Mouse (Mus musculus) adrenal gland (tissue): Measurements from ENCODE around the gene Gm6096.

Source experiments
- intact Hi-C: fragments of 180-260 bp; cut with DNase I; formaldehyde crosslinking; loops from one replicate; pipeline ENCODE4 v1.15.1; 2025
- long read RNA-seq, 2 experiments: library from polyadenylated mRNA; unstranded; transcript quantifications; one replicate each; pipeline ENCODE4 v2.0.0; 2020; ENCODE audit warnings: borderline replicate concordance in 1 of 2; ENCODE audit not compliant: insufficient replicate concordance in 1 of 2

The Gm6096 gene
- long read RNA-seq, experiment 1 = 0 reads
- long read RNA-seq, experiment 2 = 0 reads

DNA sequence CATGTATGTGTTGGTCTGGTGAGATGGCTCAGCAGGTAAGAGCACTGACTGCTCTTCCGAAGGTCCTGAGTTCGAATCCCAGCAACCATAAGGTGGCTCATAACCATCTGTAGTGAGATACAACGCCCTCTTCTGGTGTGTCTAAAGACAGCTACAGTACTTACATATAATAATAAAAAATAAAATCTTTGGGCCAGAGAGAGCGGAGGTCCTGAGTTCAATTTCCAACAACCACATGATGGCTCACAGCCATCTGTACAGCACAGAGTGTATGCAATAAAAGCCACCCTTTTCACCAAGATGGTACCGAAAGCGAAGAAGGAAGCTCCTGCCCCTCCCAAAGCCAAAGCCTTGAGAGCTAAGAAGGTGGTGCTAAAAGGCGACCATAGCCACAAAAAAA lies at the start of gene Gm6096:
TSS of gene Gm6096 (plus strand) at position 301 of the 400 bp plus-strand sequence.
- intact Hi-C loops = no loop called here

DNA sequence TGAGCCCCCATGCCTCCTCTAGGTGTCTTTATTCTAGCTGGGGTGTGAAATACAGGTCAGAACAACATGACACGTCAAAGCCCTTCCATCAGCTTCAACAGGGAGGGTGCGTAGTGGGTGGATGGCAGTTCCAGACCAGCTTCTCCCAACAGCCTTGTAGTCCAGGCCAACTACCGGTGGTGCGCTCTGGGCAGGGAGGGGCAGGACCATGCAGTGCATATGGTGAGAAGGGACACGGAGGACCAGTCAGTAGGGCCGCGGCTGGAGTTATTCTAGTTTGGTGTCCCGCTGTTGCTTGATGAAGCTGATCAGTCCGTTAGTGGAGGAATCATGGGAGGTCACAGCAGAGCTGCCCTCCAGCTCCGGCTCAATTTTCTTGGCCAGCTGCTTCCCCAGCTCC lies 48.7 kb upstream of the Gm6096 start:
- intact Hi-C loops = loop anchor here (5.0 kb wide), 1 partner anchor 35 kb away; the partner anchor contains the start of gene Uba2

DNA sequence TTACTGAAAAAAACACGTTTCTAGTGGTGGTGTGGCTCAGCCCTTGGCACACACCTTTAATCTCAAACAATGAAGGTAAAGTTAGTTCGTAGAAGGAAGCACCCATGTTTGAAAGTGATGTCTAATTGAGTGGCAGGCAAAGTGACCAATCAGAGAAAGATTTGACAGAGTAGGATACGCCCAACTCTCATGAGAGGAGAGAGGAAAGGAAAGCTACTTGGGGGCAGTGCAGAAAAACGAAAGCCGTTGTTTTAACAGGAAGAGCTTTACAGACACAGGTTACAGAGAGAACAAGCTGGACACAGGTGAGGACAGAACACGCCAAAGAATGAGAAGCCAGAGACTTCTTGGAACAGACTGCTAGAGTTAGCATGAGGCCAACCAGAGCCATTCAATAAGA lies 44.5 kb upstream of the Gm6096 start:
- intact Hi-C loops = loop anchor here (5.0 kb wide), 1 partner anchor 54 kb away; no protein-coding TSS in a partner anchor

DNA sequence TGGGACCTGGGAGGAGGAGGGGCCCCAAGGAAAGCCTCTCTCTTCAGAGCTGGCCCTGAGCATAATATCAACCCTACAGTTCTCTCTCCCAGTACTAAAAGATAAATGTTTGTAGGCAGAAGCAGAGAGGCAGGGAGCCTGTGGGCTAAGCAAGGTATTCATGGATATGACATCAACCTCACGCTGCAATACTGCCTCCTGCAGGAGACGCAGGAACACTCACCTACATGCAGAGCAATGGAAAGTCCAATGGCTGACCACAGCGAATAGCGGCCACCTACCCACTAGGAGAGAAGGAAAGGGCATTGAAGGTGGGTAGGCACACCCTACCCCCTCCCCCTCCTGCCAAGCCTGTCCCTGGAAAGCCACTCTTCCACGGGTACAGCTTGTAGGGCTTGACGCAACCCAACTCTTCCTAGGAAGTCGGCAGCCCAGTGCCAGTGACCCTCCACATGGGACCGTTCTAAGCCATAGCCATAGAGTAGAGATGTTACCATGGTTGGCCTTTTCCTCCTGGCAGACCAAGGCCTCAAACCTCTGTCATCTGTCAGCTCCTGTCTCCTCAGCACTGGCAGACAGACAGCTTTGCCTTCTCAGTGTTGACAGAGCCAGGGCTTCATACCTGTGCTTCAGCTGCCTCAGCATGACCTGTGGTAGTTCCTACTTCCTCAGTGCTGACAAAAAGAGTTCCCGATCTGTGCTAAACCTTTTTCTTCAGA lies 42.7 kb upstream of the Gm6096 start:
- intact Hi-C loops = loop anchor here (5.0 kb wide), 1 partner anchor 56 kb away; no protein-coding TSS in a partner anchor

DNA sequence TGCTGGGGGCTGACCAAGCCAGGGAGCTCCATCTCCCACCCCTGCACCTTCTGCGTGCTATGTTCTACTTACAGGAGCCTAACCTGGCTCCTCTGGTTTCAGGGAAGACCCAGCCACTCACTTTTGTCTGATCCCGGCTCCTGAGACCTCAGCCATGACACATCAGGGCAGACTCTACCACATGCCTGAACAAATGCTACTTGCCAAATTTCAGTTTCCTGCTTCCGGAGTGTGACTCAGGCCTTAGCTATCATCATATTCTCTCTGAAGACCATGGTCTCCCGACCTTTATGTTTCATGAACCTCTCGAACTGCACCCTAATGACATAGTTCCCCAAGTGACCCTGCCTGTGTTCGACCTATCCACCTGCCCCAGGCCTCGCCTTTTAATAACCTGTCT lies 37.6 kb upstream of the Gm6096 start:
- intact Hi-C loops = no loop called here

DNA sequence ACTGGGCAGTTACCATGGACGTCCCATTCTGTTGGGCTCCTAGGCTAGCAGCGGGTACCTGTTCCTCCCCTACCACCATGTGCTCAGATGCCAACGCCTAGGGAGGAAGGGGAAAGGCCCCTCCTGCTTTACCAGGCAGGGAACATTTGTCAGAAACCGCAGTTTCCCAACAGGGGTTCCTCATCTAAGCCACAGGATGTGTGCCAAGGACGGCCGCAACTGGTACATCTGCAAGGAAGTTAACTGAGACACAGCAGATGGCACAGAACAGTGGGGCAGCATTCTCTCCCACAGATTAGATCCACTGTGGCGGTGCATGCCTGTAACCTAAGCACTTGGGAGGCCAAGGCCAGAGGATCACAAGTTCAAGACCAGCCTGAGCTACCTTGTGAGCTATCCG lies 36.2 kb upstream of the Gm6096 start:
- intact Hi-C loops = no loop called here

DNA sequence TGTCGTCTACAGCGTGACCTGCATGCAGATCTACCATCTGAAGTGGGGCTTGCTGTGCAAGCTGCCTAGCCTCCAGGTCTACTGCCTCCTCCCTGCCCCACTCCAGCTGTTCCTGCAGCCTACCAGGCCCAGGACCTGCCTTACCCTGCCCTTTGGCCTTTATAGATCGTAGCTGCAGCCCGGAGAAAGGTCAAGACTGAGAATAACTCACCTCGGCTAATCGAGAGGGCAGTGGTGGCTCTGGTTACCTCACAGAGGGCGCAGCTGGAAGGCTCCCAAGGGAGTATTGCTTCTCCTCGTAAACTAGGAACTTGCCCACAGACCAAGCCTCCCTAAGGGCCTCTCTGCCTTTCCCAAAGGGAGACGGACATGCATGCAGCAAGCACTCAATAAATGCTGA lies 35.4 kb upstream of the Gm6096 start:
- intact Hi-C loops = no loop called here

DNA sequence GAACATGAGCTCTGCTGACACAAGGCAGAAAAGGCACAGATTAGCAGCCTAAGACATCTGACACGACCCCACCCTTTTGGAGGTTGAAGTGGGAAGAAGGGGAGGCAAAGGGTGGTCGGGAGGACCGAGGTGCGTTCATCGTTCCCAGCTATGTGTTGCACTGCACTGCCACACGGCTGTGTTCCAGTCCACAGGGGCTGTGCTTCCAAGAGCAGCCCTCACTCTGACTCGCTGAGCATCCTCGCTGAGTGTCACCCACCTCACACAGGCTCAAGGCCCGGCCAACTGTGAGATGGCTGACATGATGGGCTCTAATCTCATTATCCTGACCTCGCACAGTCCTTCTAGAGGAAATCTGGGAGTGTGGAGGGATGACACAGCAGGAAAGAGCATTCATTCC lies 34.4 kb upstream of the Gm6096 start:
- intact Hi-C loops = no loop called here

DNA sequence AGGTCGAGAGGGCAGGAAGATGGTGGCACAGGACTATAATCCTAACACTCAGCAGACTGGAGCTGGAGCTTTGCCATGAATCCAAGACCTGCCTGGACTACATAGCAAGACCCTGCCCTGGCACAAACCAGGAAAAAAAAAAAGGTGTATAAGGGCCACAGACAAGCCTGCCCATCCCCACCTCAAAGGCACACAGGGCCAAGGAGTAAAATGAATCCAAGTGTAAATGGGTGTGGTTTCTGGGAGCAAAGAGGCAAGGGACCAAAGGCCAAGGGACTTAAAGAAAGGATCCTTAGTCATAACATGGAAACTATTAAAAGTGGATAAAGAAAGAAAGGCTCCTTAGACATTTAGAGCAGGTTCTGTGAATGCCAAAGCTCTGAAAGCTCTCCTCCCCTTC lies 32.3 kb upstream of the Gm6096 start:
- intact Hi-C loops = no loop called here

DNA sequence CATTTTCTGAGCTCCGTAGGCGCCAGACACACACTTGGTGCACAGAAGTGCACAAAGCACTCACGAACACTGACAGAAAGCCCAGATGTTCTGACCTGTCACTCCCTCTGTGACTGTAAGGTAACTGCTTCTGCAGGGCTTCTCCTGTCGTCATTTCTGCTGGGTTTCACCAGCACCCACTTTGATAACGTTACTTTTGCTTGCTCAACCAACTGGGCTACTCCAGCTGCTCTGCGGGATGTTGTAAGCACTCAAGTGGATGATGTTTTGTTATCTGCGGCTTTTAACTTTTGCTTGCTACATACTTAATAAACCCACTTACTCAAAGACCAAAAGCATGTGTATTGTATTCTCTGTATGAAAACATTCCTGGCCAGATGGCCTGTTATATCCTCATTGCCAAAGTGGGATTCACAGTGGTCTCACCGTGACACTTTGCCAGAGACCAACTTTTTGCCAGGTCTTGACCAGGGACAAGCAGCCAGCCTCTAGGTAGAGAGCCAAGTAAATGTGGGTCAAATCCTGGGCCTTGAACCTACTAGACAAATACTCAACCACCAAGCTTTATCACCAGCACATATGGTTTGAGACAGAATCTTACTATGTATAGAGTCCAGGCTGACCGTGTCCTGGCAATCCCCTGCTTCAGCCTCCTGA lies 29.1 kb upstream of the Gm6096 start:
- intact Hi-C loops = no loop called here

DNA sequence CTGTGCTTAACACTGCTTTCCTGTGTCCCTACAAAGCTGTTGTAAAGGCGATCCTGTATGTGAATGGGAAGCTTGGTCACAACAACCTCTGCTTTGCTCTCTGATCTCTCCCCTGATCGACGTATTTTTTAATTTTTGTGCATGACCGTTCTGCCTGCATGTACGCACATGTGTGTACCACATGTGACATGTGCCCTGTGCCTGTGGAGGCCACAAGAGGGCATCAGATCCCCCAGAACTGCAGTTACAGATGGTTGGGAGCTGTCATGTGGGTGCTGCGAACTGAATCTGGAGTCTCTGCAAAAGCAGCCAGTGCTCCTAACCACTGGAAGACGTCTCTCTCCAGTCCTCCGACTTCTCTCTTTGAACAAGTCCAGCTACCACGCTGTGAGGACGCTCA lies 28.5 kb upstream of the Gm6096 start:
- intact Hi-C loops = no loop called here

DNA sequence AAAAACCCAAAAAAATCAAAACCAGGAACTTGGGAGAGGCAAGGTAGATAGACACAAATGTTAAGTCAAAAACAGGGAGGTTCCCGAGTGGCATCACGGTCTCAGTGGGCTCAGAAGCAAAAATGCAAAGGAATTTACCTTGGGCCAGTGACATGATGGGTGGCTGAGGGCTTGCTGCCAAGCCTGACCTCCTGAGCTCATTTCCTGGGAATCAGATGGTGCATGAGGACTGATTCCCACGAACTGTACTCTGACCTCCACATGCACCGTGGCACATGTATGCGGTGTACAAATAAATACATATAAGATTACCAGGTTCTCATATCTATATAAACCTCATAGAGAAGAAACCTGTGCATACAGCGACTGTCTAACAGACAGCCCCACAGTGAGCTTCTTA lies 26.5 kb upstream of the Gm6096 start:
- intact Hi-C loops = no loop called here

DNA sequence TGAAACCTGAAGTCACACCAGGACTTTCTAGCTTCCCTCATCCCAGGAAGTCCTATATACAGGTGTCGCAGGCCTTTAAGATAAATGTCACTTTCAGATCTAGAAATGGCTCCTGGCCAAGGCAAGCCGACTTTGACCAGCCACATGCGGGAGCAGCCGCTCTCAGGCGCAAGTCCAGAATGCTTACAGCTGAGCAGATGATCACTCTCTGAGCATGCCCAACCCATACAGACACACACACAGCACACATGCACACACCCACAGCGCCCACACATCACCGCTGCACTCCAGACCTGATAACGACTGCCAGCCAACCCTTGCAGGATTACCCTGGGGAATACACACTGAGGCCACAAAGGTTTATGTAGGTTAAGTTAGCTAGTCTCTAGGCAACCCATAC lies 24.8 kb upstream of the Gm6096 start:
- intact Hi-C loops = no loop called here

DNA sequence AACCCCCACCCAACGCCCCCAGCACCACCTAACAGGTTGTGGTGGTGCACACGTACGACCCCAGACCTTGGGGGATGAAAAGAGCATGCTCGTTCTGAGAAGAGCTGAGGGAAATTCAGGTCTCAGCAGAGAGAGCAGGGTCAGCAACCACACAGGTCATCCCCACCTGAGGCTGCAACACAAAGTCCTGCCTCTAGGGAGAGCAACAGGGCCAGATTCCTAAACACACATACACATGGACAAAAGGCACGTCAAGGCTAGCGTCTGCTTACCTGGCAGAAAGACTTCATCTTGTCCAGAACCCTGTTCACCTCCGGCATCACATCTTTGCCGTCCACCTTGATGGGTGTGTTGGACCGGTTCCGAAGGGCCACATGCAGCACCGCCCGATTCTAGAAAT lies 24.0 kb upstream of the Gm6096 start:
- intact Hi-C loops = no loop called here

DNA sequence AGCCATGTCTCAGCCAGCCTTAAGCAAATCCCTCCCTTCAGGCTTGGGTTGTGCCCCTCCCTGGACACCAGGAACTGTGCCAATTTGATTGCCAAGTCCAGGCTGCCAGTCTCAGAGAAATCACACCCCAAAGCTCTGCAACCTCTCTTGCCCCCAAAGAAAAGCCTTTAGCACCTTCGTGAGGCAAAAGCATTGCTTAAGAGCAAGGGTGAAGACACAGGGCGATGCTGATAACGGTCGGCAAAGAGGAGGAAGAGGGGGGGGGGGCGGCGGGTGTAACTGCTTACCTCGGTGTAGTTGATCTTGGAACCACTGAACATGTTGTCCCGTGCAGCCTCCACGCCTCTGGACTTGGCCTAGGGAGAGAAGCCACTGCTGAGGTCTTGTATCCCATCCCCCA lies 22.2 kb upstream of the Gm6096 start:
- intact Hi-C loops = no loop called here

DNA sequence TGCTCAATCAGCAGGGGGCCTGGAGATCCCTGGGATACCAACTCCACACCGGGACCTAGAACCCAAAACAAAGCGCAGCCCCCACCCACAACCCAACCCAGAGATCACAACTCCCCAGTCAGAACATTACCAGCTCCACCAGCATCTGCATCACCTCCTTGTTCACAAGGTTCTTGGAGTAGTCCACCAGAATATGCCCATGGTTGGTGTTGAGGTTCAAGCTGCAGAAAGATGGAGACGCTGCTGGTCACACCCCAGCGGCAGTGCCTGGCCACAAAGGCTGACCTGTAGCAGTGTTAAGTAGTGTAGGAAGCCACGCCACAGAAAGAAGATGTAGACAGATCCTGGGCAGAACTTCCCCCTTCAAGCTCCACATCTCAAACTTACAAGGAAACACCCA lies 21.7 kb upstream of the Gm6096 start:
- intact Hi-C loops = no loop called here

DNA sequence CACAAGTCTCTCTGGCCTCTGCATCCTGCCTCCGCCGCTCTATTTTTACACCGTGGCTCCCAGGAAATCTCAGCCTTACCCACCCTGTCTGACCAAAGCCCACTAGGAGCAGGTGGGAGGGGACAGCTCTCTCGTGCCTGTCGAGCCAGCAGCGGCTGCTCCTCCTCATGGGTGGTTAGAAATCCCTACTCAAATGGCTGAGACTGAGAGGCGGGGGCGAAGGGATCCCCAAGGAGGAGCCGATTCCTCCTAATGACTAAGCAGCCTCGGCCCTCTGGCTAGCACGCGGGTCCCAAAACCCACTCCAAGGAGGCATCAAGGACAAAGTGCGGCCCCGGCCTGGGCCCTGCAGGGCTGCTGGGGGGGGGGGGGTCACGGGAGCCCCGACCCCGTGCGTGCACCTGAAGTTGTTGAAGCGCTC lies 21.1 kb upstream of the Gm6096 start:
- intact Hi-C loops = no loop called here

DNA sequence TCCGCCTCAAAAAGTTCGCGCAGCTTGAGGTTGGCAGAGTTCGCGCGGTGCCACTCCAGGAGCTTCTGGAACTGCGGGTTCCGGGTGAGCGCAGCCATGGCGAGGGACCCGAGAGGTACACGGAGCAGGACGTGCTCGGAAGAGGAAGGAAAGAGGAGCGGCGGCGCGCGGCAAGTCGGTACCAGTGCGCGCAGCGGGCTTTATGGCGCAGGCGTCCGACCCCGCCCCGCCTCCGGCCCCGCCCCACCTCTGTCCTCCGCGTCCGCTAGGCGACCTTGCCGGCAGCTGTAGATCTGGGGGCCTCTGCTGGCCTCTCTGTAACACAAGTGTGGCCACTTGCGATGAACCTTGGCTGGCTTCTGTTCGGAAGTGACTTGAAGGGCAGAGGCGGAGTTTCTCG lies 20.7 kb upstream of the Gm6096 start, which contains the start of gene Gpi1:
TSS of gene Gpi1 (minus strand) at position 221 of the 400 bp plus-strand sequence.
- intact Hi-C loops = no loop called here

DNA sequence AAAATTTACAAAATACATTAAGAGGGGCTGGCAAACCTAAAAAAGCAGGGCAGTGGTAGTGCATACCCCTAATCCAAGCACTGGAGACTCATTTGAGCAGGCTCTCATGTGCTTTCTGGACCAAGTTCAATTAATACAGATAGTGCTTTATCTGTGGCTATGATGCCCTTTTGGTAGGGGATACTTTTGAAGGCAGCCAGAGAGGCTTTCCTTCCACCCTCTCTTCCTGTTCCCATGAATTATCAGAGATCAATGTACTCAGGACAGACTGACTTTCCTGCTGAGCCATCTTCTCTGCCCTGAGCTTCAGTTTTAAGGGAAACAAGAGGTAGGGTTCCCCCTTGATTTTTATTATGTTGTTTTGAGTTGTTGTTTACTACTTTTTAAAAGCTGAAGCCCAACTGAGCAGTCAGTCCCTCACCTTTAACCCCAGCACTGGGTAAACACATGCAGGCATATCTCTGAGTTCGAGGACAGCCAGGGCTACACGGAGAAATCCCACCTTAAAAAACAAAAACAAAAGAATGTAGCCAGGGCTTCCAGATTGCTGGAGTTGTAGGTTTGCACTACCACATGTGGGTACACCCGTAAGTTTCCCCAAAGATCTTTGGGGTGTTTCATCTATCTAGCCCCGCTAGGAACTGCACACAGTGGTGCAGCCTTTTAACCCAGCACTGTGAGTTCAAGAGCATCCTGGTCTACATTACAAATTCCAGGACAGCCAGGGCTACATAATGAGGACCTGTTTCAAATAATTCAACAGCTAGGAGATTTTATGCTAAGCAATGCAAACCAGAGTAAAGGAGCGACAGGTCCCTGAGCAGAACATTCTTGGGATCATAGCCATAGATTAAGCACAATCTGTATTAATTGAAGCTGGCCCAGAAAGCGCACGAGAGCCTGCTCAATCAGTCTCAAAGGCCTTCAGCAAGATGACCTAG lies 17.8 kb upstream of the Gm6096 start:
- intact Hi-C loops = no loop called here

DNA sequence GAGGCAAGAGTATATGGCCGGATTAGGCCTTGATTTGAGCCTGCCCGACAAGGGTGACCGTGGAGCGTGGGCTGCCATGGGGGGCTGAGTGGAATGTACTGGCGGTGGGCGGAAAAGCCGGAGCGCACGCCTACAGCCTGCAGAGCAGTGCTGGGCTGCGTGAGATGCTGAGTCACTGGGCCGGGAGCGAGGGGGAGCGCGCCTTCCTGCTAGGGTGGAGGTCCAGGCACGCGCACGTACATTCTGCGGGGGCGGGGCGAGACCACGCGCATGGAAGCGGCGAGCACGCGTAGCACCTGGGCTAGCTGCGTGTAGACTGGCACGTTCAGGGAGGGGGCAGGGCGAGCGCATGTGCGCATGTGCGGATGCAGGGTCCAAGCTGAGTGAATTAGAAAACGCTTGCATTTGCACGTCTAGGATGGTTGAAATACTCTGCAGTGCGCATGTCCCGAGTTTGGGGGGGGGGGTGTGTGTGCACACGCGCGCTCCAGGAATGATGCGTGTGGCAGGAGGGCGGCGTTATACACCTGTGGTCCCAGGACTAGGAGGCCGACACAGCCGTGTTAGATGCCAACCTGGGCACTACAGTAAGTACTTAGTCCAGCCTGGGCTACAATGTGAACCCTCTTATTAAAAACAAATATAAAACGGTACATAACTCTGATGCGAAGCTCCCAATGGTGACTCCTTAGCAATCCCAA lies 16.8 kb upstream of the Gm6096 start:
- intact Hi-C loops = no loop called here
